Mouse (Mus musculus) T-helper 17 cell (primary cell): ENCODE measurements around the gene F13b.

Experiments used
- in situ Hi-C, 2 experiments: fragments of 300-600 bp; cut with MboI, MseI; formaldehyde crosslinking; loops; 1 replicate in 1 of 2; 2 replicates in 1 of 2; pipeline ENCODE4 v1.15.1; 2025; ENCODE audit warnings: high pct_unique_total_duplicates in 2 of 2

The F13b gene

GRCm38 (mm10) chr1:139501258-139501752, at the start of gene F13b:
F13b (plus strand) TSS chr1:139501702.
- in situ Hi-C loops: no loop called here

DNA sequence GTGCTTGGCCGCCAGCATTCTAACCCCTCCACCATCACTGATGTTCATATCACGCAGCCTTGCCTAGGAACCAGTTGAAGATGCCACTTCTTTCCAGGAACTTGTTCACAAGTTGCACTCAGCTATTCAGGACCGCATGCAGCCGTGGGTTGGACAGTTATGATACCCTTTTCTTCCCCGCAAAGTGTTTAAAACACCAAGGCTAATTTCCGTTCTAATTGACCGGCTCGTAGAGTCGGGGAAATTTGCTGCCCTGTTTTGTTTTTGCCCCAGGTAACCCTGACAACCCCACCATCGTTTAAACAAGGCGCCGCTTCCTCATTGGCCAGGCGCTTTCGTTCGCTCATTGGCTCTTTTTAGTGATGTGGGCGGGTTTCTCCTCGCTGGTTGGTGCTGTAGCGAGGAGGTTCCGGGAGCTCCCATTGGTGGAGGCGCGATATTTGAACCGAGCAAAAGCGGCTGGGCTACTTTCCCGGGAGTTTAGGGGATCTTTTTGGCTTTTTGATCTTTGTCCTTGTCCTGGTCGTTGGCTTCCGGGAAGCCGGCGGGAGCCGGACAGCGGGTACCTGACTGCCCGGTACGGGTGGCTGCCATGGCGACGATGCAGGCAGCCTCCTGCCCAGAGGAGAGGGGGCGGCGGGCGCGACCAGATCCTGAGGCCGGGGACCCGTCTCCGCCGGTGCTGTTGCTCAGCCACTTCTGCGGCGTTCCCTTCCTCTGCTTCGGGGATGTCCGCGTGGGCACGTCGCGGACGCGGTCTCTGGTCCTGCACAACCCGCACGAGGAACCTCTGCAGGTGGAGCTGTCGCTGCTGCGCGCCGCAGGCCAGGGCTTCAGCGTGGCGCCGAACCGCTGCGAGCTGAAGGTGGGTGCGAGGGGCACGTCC, 46.9 kb upstream of the F13b start, which contains the start of gene Aspm:
Aspm (plus strand) TSS at position 433 of the 886 bp plus-strand sequence.
- in situ Hi-C loops: no loop called here

DNA sequence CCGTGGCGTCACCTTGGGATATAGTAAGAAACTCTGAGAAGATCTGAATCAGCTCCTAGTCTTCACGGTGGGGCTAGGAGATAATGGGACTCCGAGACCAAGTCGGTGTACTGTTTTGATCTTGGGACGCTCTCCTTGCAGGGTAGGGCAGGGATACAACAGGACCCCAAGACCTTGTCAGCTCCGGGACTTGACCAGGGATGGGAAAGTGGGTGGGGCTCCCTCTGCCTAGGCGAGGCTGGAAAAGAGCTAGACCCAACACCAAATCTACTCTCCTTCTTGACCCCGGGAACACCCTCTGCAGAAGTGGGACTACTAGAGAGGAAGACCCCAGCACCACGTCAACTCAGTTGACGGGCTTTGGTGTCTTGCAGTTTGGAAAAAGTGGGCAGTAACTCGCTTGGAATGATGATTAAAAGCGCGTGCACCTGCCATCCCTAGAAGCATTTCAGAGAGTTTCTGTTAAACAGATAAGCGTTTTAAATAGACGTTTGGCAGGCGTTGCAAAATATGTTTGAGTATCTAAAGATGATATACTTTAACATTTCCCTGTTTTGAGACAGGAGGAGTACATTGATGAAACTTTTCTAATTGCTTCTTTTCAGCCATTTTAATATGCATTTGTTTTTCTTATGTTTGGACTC, 46.2 kb upstream of the F13b start:
- in situ Hi-C loops: no loop called here

GRCm38 (mm10) chr1:139460807-139461206, 40.7 kb upstream of the F13b start:
- in situ Hi-C loops: no loop called here

GRCm38 (mm10) chr1:139465936-139466335, 35.6 kb upstream of the F13b start:
- in situ Hi-C loops: no loop called here

- in situ Hi-C loops: loop anchor here in 1 of 2 experiments (10.0 kb wide), 1 partner anchor 1364 kb away; no protein-coding TSS in a partner anchor
Measured at GRCm38 (mm10) chr1:139478898-139479297, 22.6 kb upstream of the F13b start.

- in situ Hi-C loops: no loop called here
Measured at GRCm38 (mm10) chr1:139480246-139480645, 21.3 kb upstream of the F13b start.

GRCm38 (mm10) chr1:139481146-139481545, 20.4 kb upstream of the F13b start:
- in situ Hi-C loops: no loop called here

DNA sequence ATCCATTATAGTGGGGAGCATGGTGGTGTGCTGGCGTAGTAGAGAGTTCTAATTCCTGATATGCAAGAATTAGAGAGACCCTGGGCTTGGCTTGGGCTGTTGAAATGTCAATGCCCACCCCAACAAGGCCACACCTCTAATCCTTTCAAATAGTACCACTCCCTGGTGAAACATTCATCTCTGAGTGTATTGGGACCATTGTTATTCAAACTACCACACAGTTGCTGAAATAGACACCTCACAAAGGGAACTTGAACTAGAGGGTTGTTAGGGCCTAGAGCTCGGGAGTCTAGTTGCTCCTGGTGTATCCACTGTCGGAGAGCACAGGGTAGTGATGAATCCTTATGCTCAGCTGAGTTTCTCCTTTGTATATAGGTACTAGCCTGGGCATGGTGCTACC, 6.9 kb upstream of the F13b start:
- in situ Hi-C loops: no loop called here

DNA sequence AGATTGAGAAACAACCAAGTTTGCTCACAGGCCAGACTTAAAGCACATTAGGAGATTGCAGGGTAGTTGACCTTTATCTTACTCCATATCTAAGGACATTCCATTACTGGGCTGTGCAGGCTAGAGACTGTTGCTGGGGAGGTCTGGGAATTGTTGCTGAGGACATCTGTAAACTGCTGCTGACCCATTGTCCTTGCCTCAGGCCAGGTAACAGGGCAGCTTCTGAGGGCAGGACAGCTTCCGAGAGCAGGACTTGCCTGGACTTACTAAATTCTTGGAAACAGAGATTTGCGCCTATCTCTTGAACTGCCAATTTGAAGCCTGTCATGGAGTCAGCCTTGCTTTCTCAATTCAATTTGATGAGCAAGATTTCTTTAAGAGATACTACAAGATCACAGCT, 6.1 kb upstream of the F13b start:
- in situ Hi-C loops: no loop called here

GRCm38 (mm10) chr1:139496212-139496611, 5.3 kb upstream of the F13b start:
- in situ Hi-C loops: no loop called here

GRCm38 (mm10) chr1:139499751-139500150, 1.8 kb upstream of the F13b start:
- in situ Hi-C loops: no loop called here

DNA sequence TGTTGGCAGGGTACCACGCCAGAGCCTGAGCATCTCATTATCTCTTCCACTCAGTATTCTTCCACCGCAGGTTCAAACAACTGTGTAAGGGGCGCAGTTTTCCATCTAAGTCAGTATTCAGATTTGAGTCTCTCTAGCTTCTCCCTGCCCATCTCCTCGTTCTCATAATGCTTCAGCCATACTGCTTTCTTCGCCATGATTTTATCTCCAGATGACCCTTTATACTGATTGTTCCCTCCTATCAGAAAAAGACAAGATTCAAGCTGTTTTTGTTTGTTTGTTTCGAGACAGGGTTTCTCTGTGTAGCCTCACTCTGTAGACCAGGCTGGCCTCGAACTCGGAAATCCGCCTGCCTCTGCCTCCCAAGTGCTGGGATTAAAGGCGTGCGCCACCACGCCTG, 13.1 kb downstream of the F13b start:
- in situ Hi-C loops: no loop called here

DNA sequence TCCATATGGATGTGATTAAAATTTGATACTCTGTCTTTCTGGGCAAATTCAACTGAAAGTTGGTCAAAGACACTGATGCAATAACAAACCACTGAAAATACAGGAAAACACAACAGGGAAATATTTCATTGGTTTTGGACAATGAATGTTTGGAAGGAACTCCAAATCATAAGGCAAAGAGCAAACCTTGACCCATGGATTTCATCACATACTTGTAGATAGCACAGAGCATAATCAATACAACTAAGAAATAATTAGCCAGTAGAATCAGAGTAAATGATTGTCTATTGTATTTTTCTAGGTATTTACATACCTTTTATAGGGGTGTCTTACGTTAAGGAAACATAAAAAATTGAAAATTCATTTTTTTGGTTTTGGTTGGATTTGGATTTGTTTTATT, 47.0 kb downstream of the F13b start:
- in situ Hi-C loops: no loop called here

- in situ Hi-C loops: loop anchor here in 1 of 2 experiments (5.0 kb wide), 1 partner anchor 169 kb away; no protein-coding TSS in a partner anchor
Measured at GRCm38 (mm10) chr1:139551311-139551710, 49.8 kb downstream of the F13b start.

GRCm38 (mm10) chr1:139560024-139560423, 58.5 kb downstream of the F13b start, which contains the start of gene Cfhr1:
Cfhr1 (minus strand) TSS chr1:139560272.
- in situ Hi-C loops: no loop called here
